Mouse (Mus musculus) T-helper 1 cell (primary cell): ENCODE data around the gene Clstn1.

Experiments used
- in situ Hi-C: fragments of 300-600 bp; cut with MboI, MseI; formaldehyde crosslinking; loops from one replicate; pipeline ENCODE4 v1.15.1; 2025; ENCODE audit warnings: high pct_unique_total_duplicates

Gene Clstn1

GRCm38 (mm10) chr4:149586044-149586782 lies at the start of gene Clstn1:
Clstn1 (plus strand) TSS chr4:149586468.
- in situ Hi-C loops: no loop called here

- in situ Hi-C loops: no loop called here
Measured at GRCm38 (mm10) chr4:149539441-149539840, 46.8 kb upstream of the Clstn1 start.

GRCm38 (mm10) chr4:149541935-149542334 lies 44.3 kb upstream of the Clstn1 start:
- in situ Hi-C loops: loop anchor here (10.0 kb wide), 1 partner anchor 397 kb away; no protein-coding TSS in a partner anchor

GRCm38 (mm10) chr4:149542431-149542830 lies 43.8 kb upstream of the Clstn1 start:
- in situ Hi-C loops: loop anchor here (10.0 kb wide), 1 partner anchor 398 kb away; no protein-coding TSS in a partner anchor

GRCm38 (mm10) chr4:149542927-149543553 lies 43.2 kb upstream of the Clstn1 start:
- in situ Hi-C loops: loop anchor here (10.0 kb wide), 1 partner anchor 398 kb away; no protein-coding TSS in a partner anchor

GRCm38 (mm10) chr4:149544892-149545291 lies 41.4 kb upstream of the Clstn1 start:
- in situ Hi-C loops: loop anchor here (5.0 to 10.0 kb wide), 3 partner anchors 62 to 400 kb away; no protein-coding TSS in a partner anchor

- in situ Hi-C loops: loop anchor here (5.0 to 10.0 kb wide), 3 partner anchors 60 to 402 kb away; no protein-coding TSS in a partner anchor
Measured at GRCm38 (mm10) chr4:149546797-149547444, 39.3 kb upstream of the Clstn1 start.

GRCm38 (mm10) chr4:149547523-149547922 lies 38.7 kb upstream of the Clstn1 start:
- in situ Hi-C loops: loop anchor here (5.0 to 10.0 kb wide), 3 partner anchors 60 to 403 kb away; no protein-coding TSS in a partner anchor

GRCm38 (mm10) chr4:149549221-149549925 lies 36.9 kb upstream of the Clstn1 start:
- in situ Hi-C loops: loop anchor here (5.0 to 10.0 kb wide), 3 partner anchors 58 to 405 kb away; no protein-coding TSS in a partner anchor

GRCm38 (mm10) chr4:149550866-149551265 lies 35.4 kb upstream of the Clstn1 start:
- in situ Hi-C loops: no loop called here

GRCm38 (mm10) chr4:149551696-149552095 lies 34.6 kb upstream of the Clstn1 start:
- in situ Hi-C loops: no loop called here

GRCm38 (mm10) chr4:149553834-149554233 lies 32.4 kb upstream of the Clstn1 start:
- in situ Hi-C loops: no loop called here

- in situ Hi-C loops: no loop called here
Measured at GRCm38 (mm10) chr4:149556111-149556510, 30.2 kb upstream of the Clstn1 start.

GRCm38 (mm10) chr4:149557905-149558304 lies 28.4 kb upstream of the Clstn1 start:
- in situ Hi-C loops: no loop called here

GRCm38 (mm10) chr4:149558389-149558788 lies 27.9 kb upstream of the Clstn1 start:
- in situ Hi-C loops: no loop called here

GRCm38 (mm10) chr4:149561392-149561791 lies 24.9 kb upstream of the Clstn1 start:
- in situ Hi-C loops: no loop called here

GRCm38 (mm10) chr4:149561986-149562904 lies 24.0 kb upstream of the Clstn1 start:
- in situ Hi-C loops: no loop called here

- in situ Hi-C loops: no loop called here
Measured at GRCm38 (mm10) chr4:149562905-149563347, 23.3 kb upstream of the Clstn1 start.

- in situ Hi-C loops: no loop called here
Measured at GRCm38 (mm10) chr4:149563941-149564361, 22.3 kb upstream of the Clstn1 start.
